Mouse (Mus musculus): ENCODE measurements around the gene Gm5148. TPM values are rescaled to one million over a fixed set of nuclear protein-coding genes. Genes with fewer than 3 reads are reported as not detected.
A peak's percentile ranks its signal among the peaks of the same experiment; 100 is the strongest.

Gene Gm5148
- total RNA-seq, 4 experiments from 2014 or later = 0.45 TPM; not detected in 3

DNA sequence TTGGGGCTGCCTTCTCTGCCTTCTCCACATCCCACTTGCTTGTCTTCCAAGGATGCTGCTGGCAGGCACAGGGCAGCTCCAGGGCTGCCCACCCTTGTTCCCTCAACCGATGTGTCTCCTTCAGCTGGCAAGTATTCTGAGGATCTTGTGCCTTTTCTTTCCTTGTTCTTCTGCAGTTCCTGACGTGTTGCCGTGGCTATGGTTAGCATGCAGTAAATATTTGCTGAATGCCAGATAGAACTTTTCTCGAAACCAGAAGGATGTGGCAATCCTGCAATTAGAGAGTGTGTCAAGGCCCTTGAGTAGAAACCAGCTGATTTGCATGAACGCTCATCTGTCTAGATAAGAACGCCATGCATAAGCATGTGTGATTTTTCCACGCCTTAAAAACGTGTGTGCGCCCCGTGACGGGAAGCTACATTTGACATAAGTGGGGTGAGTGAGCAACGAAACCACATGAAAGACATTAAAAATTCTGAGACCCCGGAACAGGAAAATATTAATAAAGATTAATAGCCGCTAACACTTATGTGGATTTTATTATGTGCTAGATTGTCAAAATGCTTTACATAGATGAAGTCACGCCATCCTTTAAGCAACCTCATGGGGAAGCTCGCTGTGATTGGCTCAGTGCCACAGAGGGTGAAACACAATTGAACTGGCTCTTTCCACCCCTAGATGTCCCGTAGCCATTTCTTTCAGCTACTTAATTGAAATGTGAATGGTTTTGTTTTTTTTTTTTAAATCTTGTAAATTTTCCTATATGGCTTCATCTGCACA, 14.1 kb upstream of the Gm5148 start:
- DNase-seq (ENCODE audit: low spot score in 2 of 2) = no peak

DNA sequence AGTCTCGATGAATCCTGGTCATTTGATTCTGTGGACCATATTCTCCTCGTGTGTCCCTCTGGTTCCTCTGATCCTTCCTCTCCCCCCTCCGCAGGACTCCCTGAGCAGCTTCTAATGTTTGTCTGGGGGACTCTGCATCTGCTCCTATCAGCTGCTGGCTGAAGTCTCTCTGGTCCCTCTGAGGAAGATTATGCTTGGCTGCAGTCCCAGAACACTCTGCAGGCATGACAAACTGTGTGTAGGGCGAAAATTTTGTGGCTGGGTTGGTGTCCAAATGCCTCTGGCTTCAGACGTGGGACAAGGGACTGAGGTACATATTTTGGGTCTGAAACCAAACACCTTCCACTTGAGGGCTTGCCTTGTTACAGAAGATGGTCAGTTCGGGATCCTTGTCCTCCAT, 13.1 kb upstream of the Gm5148 start:
- DNase-seq (ENCODE audit: low spot score in 2 of 2) = peak; percentile 32 to 45

DNA sequence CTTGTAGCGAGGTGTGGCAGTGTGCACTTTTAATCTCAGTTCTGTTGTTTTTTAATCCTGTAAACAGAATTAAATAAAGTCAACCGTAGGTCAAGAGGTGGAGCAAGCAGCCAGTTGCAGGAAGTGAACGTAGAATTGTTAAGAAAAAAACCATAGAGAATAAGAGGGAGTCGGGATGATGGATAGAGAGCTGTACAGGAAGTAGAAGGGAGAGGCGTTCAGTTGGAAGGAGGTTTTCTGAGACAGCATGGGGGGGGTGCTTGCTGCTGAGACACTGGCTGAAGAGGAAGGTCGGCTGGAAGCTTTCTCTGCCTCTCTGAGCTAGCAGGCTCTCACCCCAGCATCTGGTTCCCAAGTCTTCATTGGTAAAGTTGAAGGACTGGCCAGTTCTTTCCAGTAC, 10.9 kb upstream of the Gm5148 start:
- DNase-seq (ENCODE audit: low spot score in 2 of 2) = no peak

DNA sequence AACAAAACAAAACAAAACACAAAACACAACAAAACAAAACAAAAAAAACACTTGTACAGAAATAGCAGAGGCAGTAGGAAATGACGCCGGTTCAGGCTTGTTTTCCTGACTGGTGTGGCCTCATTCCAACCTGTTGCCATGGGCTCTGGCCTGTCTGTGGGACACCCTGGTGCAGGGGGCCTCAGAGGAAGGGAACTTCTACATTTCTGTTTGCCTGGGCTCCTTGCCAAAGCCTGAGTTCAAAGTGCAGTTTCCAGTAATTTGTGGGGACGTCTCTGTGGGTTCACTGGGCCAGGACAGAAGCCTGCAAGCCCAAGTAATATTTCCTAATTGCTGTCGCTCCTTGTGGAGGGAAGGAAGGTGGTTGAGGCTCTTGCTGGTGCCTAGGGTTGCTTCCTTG, 4.9 kb upstream of the Gm5148 start:
- DNase-seq (ENCODE audit: low spot score in 2 of 2) = peak in 1 of 2 experiments; percentile 41

DNA sequence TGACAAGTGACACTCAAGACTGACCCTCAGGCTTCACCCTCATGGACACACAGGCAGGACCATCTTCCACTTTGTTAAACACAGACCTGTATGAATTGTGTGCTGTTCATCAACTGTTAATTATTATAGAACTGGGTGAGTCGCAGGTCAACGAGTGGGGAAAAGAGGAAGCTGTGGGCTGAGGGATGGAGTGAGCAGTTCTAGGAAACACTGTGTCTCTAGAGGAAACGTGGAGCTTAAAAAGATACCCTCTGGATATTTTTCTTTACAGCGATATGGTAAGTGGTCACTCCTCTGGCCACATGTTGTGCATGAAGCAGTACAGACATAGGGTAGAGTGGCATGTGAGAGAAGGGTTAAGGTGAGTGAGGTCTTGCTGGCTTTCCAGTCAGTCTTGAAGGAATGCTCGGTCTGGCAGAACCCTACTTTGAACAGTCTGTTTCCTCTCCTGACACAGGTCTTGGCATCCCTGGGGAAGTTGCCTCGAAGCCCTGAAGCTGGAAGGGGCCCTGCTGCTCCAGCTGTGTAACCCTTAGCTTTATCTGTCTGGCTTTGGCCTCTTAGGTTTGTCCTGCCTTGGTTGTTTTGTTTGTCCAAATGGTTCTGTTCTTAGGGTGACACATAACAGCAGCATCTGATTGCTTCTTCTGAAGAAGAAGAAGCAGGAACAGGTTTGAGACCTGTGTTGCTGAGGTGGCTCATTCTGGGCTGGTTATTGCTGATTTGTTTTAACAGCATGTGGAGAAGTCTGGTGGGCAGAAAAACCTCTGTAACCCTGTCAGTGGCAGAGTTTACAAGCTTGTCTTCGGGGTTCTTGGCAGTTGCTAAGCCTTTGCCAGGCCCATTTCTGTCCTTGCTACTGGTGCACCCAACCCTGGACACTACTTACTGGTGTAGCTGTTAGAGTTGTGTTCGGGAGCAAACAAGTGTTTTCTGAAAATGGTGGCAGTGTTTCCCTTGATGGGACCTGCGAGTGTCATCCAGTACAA, 4.1 kb upstream of the Gm5148 start:
- DNase-seq (ENCODE audit: low spot score in 2 of 2) = no peak

DNA sequence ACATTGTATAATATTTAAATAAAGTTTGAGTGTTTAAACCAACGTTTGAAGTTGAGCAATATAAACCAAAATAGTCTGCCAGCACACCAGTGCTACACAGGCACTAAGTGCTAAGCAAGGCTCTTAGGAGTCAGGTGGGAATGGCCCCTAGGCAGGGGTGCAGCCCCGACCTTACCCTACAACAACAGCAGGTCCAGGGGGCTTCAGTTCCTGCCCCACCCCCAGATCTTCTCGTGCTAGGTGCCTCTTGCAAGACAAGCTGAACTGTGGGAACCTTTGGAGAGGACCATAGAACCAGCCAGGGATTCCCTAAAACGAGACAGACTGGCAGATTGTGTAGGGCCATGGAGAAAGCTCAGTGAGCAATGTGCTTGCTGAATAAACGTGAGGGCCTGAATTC, 3.1 kb upstream of the Gm5148 start:
- DNase-seq (ENCODE audit: low spot score in 2 of 2) = no peak

DNA sequence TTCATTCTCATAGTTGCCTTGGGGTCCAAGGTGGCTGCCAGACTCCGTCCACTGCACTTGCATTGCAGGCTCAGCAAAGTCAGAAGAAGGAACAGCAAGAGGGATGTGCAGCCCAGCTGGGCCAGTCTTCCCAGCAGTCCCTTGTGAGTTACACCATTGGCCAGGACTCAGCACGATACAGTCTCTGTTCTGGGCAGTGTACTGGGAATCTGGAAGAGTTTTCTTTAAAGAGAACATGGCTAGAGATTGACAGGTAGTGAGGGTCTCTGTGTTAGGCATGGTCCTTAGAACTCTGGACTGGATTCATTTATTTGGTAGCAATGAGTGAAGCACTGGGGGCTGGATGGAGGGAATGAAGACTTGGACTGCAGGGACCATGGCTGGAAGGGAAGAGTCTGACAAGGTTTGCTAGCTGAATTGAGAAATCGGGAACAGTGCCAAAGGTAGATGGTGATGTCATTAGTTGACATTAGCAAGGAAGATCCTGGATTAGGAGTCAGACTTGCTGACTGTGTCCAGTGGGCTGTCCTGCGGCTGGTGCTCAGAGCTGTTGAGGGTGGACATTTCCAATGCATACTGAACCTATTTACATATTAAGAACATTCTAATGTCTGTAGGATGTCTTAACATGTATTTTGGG, 2.3 kb upstream of the Gm5148 start:
- DNase-seq (ENCODE audit: low spot score in 2 of 2) = peak in 1 of 2 experiments; percentile 40

DNA sequence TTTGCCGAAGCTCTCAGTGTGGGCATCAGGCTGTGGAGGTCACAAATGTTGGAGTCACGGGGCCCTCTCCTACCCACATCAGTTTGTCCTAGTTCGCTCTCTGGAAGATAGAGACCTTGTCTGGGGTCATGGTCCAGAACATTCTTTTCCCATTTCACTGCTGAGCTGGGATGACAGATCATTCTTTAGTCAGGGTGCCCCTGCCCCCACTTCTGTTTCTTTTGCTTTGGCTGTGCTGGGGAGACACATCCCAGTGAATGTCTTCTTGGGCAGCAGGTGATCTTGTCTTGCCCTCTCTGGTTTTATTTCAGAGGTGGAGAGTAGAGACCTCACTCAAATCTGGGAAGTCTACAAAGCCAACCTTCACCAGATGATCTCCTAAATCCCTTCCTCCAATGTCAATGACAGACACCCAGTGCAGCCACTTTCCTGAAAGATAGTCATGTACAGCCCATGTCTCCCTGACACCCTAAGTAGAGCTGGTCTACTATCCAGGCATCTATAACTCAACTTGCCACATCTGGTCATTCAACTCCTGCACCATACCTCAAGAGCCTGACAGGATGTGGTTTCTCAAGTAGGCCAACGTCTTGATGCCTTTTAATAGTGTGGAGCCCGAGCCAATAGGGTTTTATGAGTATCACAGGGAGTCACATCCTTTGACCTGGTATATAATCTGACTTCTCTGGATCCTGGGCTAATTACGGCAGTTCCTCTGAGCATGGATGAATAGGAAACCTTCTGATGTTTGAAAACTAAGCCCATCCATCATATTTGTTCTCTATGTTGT, 851 bp upstream of the Gm5148 start:
- no peak for DNase-seq (ENCODE audit: low spot score in 2 of 2)

DNA sequence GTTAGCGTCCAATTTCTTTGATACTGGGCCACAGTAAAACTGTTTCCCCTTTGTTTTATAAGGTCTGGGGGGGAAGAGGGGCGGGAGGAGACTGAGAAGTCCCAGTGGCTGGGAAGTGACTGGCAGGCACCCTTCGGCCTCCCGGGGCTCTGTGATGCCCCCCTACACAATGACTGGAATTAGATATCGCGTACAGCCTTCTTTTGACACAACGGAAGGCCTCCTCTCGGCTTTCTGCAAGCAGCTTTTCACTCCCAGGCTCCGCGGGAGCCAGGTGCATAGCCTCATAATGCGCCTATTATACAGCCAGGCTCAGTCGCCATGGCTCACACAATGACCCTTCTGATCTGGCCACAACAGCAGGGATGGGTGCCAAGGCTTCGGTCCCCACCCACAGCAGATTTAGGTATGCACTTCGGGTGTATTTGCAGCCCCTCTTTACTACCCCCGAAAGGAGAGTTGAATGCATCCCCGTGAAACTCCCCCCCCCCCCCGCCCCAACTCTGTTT, 574 bp downstream of the Gm5148 start:
- no peak for DNase-seq (ENCODE audit: low spot score in 2 of 2)

DNA sequence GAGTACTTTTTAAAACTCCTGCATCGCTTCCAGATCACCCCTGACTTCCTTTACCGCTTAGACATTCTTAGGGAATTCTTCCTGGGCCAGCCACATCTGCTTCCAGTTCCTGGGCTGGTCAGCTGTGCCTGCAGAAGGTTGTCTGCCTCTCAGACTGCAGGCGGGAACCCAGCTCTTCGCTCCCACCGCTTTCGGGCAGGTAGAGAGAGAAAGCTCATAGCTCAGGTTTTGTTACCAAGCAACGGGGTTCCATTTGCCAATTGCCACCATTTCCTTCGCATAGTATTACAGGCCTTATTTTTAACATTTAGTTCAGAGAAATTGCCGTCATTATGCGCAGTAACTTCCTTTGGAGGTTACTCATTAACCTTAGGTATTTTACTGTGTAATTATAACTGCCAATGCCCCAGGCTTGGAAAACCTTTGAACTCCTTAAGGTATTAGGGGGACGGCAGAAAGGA, 1.2 kb downstream of the Gm5148 start:
- no peak for DNase-seq (ENCODE audit: low spot score in 2 of 2)

DNA sequence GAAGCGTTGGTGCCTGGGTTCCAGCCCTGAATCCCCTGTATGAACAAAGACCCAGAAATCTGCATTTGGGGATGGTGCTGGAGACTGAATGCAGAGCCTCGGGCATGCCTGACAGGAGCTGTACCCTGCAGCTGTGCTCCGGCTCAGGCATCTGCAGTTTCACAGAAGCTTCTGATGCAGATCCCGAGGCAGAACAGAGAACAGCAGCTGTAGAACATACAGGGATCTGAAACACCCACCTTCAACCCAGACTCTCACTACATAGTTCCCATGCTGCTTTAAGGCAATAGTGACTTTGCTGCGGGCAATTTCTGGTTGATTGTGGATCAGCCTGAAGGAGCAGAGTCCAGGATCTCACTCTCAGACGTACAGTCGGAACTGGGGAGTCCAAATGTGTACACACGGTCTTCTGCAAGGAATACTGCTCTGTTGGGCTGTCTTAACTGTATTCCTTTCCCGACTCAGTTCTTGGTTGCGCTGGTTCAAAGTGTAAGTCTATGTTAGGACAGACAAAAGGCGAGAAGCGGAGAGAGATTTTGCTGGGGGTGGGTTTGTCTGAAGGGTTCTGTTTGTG, 1.7 kb downstream of the Gm5148 start:
- no peak for DNase-seq (ENCODE audit: low spot score in 2 of 2)

DNA sequence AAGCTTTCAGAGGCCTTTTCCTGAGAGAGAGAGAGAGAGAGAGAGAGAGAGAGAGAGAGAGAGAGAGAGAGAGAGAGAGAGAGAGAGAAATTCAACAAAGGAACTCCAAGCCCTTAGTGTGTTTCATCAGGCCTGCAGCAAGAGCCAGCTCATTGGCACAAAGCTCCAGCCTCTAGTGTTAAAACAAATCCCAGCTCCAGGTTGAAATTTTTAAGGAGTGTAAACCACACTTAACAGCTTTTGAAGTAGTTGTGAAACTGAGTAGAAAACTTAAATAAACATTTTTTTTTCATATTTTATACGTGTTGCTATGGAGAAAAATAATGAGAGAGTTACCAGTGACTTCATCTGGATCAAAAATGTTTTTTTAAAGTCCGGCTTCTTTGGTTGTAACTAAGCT, 7.3 kb downstream of the Gm5148 start:
- DNase-seq (ENCODE audit: low spot score in 2 of 2) = no peak

DNA sequence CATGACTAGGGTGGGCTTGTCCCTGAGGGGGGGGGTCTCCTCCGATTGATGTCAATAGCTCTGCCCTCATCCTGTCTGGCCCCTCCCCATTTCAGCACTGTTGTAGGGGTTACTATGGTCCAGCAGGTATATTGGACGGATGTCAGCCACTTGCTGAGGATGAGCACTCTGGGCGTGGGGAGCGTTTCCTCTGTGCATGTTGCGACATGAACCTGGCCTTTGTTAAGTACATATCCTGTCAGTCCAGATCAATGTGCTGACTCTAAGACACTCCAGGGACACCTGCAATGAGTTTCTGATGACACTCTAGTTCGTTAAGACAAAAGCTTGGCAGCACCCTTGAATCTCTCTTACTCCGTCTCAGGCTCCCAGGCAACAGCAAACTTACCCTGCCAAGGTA, 8.6 kb downstream of the Gm5148 start:
- no peak for DNase-seq (ENCODE audit: low spot score in 2 of 2)

DNA sequence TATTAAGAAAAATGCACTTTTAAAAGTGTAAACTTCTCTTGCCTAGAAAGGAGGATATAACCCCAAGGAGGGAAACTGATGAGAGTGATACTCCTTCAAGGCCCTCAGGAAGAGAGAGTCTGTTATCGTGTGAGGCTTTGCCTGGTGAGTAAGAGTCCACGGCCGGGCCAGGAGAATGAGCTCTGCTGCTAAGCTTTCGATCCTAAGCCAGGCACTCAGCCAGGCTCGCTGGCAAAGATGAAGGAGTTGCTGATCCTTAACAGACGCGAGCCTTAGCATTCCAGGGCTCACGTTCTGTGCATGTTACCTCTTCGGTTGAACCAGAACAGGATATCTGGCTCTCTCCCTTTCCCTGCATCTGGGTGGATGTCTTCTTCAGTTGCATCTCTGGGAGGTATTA, 11.8 kb downstream of the Gm5148 start:
- DNase-seq (ENCODE audit: low spot score in 2 of 2) = peak; percentile 46 to 79

DNA sequence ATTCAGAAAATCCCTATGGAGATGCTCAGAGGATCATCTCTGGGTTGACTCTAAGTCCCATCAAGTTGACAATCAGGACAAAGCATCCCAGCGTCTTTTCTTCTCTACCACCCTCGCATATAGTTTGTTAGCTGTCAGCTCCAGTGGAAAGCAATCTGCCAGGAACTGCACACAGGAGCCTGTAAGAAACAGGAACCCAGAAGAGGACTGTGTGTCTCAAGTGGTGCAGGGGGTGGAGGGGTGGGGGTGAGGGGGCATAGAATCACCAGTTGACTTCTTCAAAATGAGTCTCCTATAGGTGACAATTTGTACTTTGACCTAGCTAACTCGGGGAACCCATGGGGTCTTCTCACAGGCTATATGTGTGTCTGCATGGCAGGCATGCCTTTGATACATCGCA, 12.7 kb downstream of the Gm5148 start:
- DNase-seq (ENCODE audit: low spot score in 2 of 2) = no peak

DNA sequence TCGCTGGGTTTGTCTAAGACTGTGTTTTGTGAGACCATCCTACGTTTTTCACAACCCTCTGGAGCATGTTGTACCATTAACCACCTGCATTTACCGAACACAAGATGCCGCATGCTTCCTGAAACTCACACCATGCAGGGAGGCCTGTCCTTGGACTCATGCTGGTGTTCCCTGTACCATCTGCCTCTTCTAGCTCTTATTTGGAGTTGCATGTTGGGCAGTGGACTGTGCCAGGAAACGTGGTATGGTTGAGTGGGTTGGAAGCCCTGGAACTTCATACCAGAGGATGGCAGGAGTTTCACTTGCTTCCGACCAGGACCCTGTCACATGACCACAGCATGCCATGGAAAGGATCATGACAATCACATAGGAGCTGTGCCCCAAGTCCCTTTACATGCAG, 16.5 kb downstream of the Gm5148 start:
- DNase-seq (ENCODE audit: low spot score in 2 of 2) = no peak

DNA sequence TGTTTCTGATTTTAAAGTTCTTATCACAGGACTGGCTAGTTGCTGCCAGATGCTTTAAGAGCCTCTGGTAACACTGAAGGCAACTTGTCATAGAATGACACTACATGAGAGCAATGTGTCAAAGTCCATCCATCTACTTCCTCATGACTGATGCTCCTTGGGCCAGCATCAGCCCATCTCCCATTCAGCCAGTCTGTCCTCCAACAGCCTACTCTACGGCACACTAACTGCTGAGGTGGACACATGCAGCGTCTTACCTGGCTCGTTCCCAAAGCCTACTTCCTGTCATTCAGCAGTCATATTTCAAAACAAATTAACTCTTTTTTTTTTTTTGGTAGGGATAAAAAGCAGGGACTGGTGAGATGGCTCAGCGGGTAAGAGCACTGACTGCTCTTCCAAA, 17.9 kb downstream of the Gm5148 start:
- no peak for DNase-seq (ENCODE audit: low spot score in 2 of 2)

DNA sequence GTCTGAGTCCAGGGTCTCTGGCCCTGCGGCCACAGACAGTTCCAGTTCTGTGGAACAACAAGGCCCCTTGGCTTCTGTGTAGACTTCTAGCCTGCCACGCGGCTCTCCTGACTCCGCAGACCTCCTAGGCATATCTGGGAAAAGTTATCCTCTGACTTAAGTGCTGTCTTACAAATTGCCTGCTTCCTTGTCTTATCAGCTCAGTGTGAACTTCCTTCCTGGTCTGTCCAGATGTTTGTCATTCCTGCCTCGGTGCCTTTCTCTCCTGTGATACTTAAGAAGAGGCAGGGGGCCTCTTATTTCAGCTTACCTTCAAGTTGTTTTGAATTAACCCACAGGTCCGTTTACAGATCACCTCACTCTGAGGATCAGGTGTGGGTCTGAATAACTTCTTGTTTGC, 18.9 kb downstream of the Gm5148 start:
- DNase-seq (ENCODE audit: low spot score in 2 of 2) = no peak

DNA sequence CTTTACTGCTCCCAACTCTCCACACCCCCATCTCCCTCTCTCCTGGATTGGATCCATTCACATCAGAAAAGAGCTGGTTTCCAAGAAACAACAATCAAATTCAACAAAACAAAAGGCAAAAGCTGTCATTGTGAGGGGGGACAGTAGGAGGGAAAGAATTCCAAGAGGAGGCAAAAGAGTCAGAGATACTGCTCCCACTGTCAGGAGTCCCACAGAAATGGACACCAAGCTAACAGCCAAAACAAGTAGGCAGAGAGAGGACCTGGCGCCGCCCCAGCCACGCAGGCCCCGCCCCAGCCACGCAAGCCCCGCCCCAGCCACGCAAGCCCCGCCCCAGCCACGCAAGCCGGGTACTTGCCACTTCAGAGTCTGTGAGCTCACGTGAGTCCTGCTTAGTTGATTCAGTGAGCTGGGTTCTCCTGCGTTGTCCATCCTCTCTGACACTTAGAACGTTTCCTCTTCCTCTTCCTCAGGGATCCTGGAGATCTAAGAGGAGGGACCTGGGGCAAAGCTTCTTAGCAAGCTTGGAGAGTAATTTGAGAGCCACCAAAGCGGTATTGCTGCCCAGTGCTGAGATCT, 19.5 kb downstream of the Gm5148 start:
- DNase-seq (ENCODE audit: low spot score in 2 of 2) = no peak

DNA sequence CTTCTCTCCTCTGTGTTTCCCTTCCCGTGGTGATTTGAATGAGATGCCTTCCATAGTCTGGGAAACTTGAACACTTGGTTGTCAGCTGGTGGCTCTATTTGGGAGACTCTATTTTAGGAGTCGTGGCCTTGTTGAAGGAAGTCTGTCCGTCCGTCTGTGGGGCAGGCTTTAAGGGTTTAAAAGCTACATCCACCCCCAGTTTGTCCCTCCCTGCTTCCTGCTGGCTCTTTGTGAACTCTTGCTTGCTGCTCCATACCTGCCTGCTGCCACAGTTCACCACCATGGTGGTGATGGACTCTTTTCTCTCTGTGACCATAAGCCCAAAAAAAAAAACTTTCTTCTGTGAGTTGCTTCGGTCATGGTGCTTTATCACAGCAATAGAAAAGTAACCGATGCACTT, 21.2 kb downstream of the Gm5148 start:
- no peak for DNase-seq (ENCODE audit: low spot score in 2 of 2)

All from gastrocnemius, adult 8-10 months (tissue).